Mouse (Mus musculus): ENCODE results near the gene Elof1. TPM values are rescaled to one million over a fixed set of nuclear protein-coding genes. Genes with fewer than 3 reads are reported as not detected.

Elof1 gene
- polyA plus RNA-seq, 1 experiment from 2014 or later, result 182 TPM

Small RNA genes within 50 kb of the gene (microRNA-seq; reads per million reads assigned to microRNA genes)
- 0.50 reads per million for gene Mir7084 (ENCODE audit: borderline number of aligned reads)

Other genes starting within 250 kb of the Elof1 start
- 21.6 and 25.3 TPM in 2 replicates for gene Rab3d, start 199.0 kb downstream of the Elof1 start, polyA plus RNA-seq (2014; fragmentation: Nextera tagmentation; extraction: Ambion mirVana)
- 2.8 and 3.0 TPM in 2 replicates for gene Ccdc159, start 189.7 kb downstream of the Elof1 start, polyA plus RNA-seq (2014; fragmentation: Nextera tagmentation; extraction: Ambion mirVana)
- gene Tmem205, start 189.6 kb downstream of the Elof1 start, polyA plus RNA-seq (2014; fragmentation: Nextera tagmentation; extraction: Ambion mirVana), result 53.3 and 53.7 TPM in 2 replicates
- gene Plppr2, start 180.1 kb downstream of the Elof1 start, polyA plus RNA-seq (2014; fragmentation: Nextera tagmentation; extraction: Ambion mirVana), result 10.5 and 14.4 TPM in 2 replicates
- gene Swsap1, start 161.4 kb downstream of the Elof1 start, polyA plus RNA-seq (2014; fragmentation: Nextera tagmentation; extraction: Ambion mirVana), result 9.5 and 10.1 TPM in 2 replicates
- gene Epor, start 153.7 kb downstream of the Elof1 start, polyA plus RNA-seq (2014; fragmentation: Nextera tagmentation; extraction: Ambion mirVana), result 4.4 and 4.7 TPM in 2 replicates
- gene Rgl3, start 127.7 kb downstream of the Elof1 start, polyA plus RNA-seq (2014; fragmentation: Nextera tagmentation; extraction: Ambion mirVana), result 1.3 and 1.7 TPM in 2 replicates
- 2.3 and 4.8 TPM in 2 replicates for gene Ccdc151, start 114.5 kb downstream of the Elof1 start, polyA plus RNA-seq (2014; fragmentation: Nextera tagmentation; extraction: Ambion mirVana)
- gene Prkcsh, start 114.4 kb downstream of the Elof1 start, polyA plus RNA-seq (2014; fragmentation: Nextera tagmentation; extraction: Ambion mirVana), result 86.6 and 95.2 TPM in 2 replicates
- gene Elavl3, start 65.1 kb downstream of the Elof1 start, polyA plus RNA-seq (2014; fragmentation: Nextera tagmentation; extraction: Ambion mirVana), result 4.6 and 5.1 TPM in 2 replicates
- not detected in 2 replicates for gene Gm49318, start 45.9 kb downstream of the Elof1 start, polyA plus RNA-seq (2014; fragmentation: Nextera tagmentation; extraction: Ambion mirVana)
- 6.5 and 9.2 TPM in 2 replicates for gene Zfp653, start 45.8 kb downstream of the Elof1 start, polyA plus RNA-seq (2014; fragmentation: Nextera tagmentation; extraction: Ambion mirVana)
- 30.0 and 33.3 TPM in 2 replicates for gene Ecsit, start 31.7 kb downstream of the Elof1 start, polyA plus RNA-seq (2014; fragmentation: Nextera tagmentation; extraction: Ambion mirVana)
- gene Cnn1, start 18.0 kb downstream of the Elof1 start, polyA plus RNA-seq (2014; fragmentation: Nextera tagmentation; extraction: Ambion mirVana), result 5.5 and 7.1 TPM in 2 replicates
- 21.1 and 36.1 TPM in 2 replicates for gene Acp5, start 18.5 kb upstream of the Elof1 start, polyA plus RNA-seq (2014; fragmentation: Nextera tagmentation; extraction: Ambion mirVana)
- gene Pigyl, start 39.7 kb upstream of the Elof1 start, polyA plus RNA-seq (2014; fragmentation: Nextera tagmentation; extraction: Ambion mirVana), result 69.3 and 72.6 TPM in 2 replicates
- 0.22 and 0.24 TPM in 2 replicates for gene Zfp872, start 70.9 kb upstream of the Elof1 start, polyA plus RNA-seq (2014; fragmentation: Nextera tagmentation; extraction: Ambion mirVana)
- gene Zfp809, start 108.5 kb upstream of the Elof1 start, polyA plus RNA-seq (2014; fragmentation: Nextera tagmentation; extraction: Ambion mirVana), result 16.2 and 16.3 TPM in 2 replicates
- 3.3 and 4.8 TPM in 2 replicates for gene Zfp599, start 142.7 kb upstream of the Elof1 start, polyA plus RNA-seq (2014; fragmentation: Nextera tagmentation; extraction: Ambion mirVana)
- gene Zfp810, start 190.5 kb upstream of the Elof1 start, polyA plus RNA-seq (2014; fragmentation: Nextera tagmentation; extraction: Ambion mirVana), result 13.6 and 17.2 TPM in 2 replicates

All from embryonic facial prominence, embryonic 14.5 days (tissue).